Mouse (Mus musculus): Measurements from ENCODE around the gene Hcn3. TPM values are rescaled to one million over a fixed set of nuclear protein-coding genes. Genes with fewer than 3 reads are reported as not detected.
A peak's percentile ranks its signal among the peaks of the same experiment; 100 is the strongest.

The Hcn3 gene
- total and polyA plus RNA-seq, 2 experiments from 2014 or later, result 30.3 to 44.9 TPM

- Histone ChIP-seq H3K27ac (ENCODE audit: low read depth, low read length) (peak overlapping the region; percentile 89; the same call in 1 of the 2 replicates), H3K4me2 (ENCODE audit: low read depth) (no peak overlapping the region), H3K9ac (no peak overlapping the region), H3K4me1 (ENCODE audit: insufficient read depth) (peaks cover 23% of the 10 kb centered on the region), H3K27me3 (ENCODE audit: insufficient read depth, low read length) (no peaks in the 10 kb centered on the region), H3K36me3 (ENCODE audit: insufficient read depth) (peaks cover 34% of the 10 kb centered on the region), H3K9me3 (ENCODE audit: low read length) (no peaks in the 10 kb centered on the region), H3K4me3 (ENCODE audit: low read depth, low read length) (no peak overlapping the region)
- TF ChIP-seq CTCF (IDR thresholded peaks at IDR 0.05; ENCODE audit: low read depth), result no peak
- WGBS, result 95% methylated on average over 27 of the region's 27 CpGs
- DNase-seq, result no peak
- ATAC-seq, result no peak
Observed at GRCm38 (mm10) chr3:89181749-89182500, 21.9 kb upstream of the Hcn3 start.

- TF ChIP-seq CTCF (IDR thresholded peaks at IDR 0.05; ENCODE audit: low read depth), result no peak
- peaks cover 14% of the 10 kb centered on the region for H3K4me1 ChIP-seq (ENCODE audit: insufficient read depth)
- 91% methylated on average over 11 of the region's 11 CpGs for whole genome bisulfite sequencing
- no peak for DNase-seq
- H3K9me3 ChIP-seq (ENCODE audit: low read length), result no peaks in the 10 kb centered on the region
- no peak overlapping the region for H3K4me3 ChIP-seq (ENCODE audit: low read depth, low read length)
- peaks cover 58% of the 10 kb centered on the region for H3K36me3 ChIP-seq (ENCODE audit: insufficient read depth)
- no peaks in the 10 kb centered on the region for H3K27me3 ChIP-seq (ENCODE audit: insufficient read depth, low read length)
- ATAC-seq, result no peak
- no peak overlapping the region for H3K4me2 ChIP-seq (ENCODE audit: low read depth)
- H3K27ac ChIP-seq (ENCODE audit: low read depth, low read length), result no peak overlapping the region
- H3K9ac ChIP-seq, result no peak overlapping the region
Observed at GRCm38 (mm10) chr3:89179056-89179455, 19.1 kb upstream of the Hcn3 start.

- Histone ChIP-seq H3K4me3 (ENCODE audit: low read depth, low read length) (peak overlapping the region; percentile 72), H3K4me2 (ENCODE audit: low read depth) (peak overlapping the region; percentile 78), H3K27ac (ENCODE audit: low read depth, low read length) (no peak overlapping the region), H3K36me3 (ENCODE audit: insufficient read depth) (peaks cover 68% of the 10 kb centered on the region), H3K9ac (peak overlapping the region; percentile 70), H3K9me3 (ENCODE audit: low read length) (no peaks in the 10 kb centered on the region), H3K27me3 (ENCODE audit: insufficient read depth, low read length) (no peaks in the 10 kb centered on the region), H3K4me1 (ENCODE audit: insufficient read depth) (peaks cover 8% of the 10 kb centered on the region)
- DNase-seq, result no peak
- WGBS, result 8% methylated on average over 6 of the region's 6 CpGs
- no peak for ATAC-seq
- no peak for TF ChIP-seq CTCF (IDR thresholded peaks at IDR 0.05; ENCODE audit: low read depth)
Observed at GRCm38 (mm10) chr3:89178107-89178385, 18.1 kb upstream of the Hcn3 start.

- ATAC-seq (peak; percentile 99), DNase-seq (peak; percentile 97)
- WGBS, result under 1% methylated on average over 43 of the region's 43 CpGs
- Histone ChIP-seq H3K9me3 (ENCODE audit: low read length) (no peaks in the 10 kb centered on the region), H3K4me3 (ENCODE audit: low read depth, low read length) (peak within 1 kb of the TSS; percentile 72), H3K4me2 (ENCODE audit: low read depth) (peak within 1 kb of the TSS; percentile 78), H3K27ac (ENCODE audit: low read depth, low read length) (peak within 1 kb of the TSS; percentile 64), H3K27me3 (ENCODE audit: insufficient read depth, low read length) (no peaks in the 10 kb centered on the region), H3K9ac (peak within 1 kb of the TSS; percentile 70), H3K4me1 (ENCODE audit: insufficient read depth) (peaks cover 8% of the 10 kb centered on the region), H3K36me3 (ENCODE audit: insufficient read depth) (peaks cover 70% of the 10 kb centered on the region)
- no peak for TF ChIP-seq CTCF (IDR thresholded peaks at IDR 0.05; ENCODE audit: low read depth)
Observed at GRCm38 (mm10) chr3:89177242-89178106, 17.5 kb upstream of the Hcn3 start, which contains the start of gene Scamp3. TSS of gene Scamp3 (plus strand) at chr3:89177473.

- no peak overlapping the region for H3K4me2 ChIP-seq (ENCODE audit: low read depth)
- no peak overlapping the region for H3K27ac ChIP-seq (ENCODE audit: low read depth, low read length)
- H3K4me1 ChIP-seq (ENCODE audit: insufficient read depth), result peaks cover 8% of the 10 kb centered on the region
- H3K27me3 ChIP-seq (ENCODE audit: insufficient read depth, low read length), result no peaks in the 10 kb centered on the region
- H3K9me3 ChIP-seq (ENCODE audit: low read length), result no peaks in the 10 kb centered on the region
- H3K36me3 ChIP-seq (ENCODE audit: insufficient read depth), result peaks cover 70% of the 10 kb centered on the region
- no peak for DNase-seq
- no peak for TF ChIP-seq CTCF (IDR thresholded peaks at IDR 0.05; ENCODE audit: low read depth)
- H3K4me3 ChIP-seq (ENCODE audit: low read depth, low read length), result no peak overlapping the region
- no peak overlapping the region for H3K9ac ChIP-seq
- 83% methylated on average over 7 of the region's 7 CpGs for WGBS
- ATAC-seq, result no peak
Observed at GRCm38 (mm10) chr3:89176421-89176820, 16.4 kb upstream of the Hcn3 start.

- Histone ChIP-seq H3K9me3 (ENCODE audit: low read length) (no peaks in the 10 kb centered on the region), H3K4me3 (ENCODE audit: low read depth, low read length) (no peak overlapping the region), H3K4me1 (ENCODE audit: insufficient read depth) (peaks cover 8% of the 10 kb centered on the region), H3K4me2 (ENCODE audit: low read depth) (no peak overlapping the region), H3K9ac (no peak overlapping the region), H3K27ac (ENCODE audit: low read depth, low read length) (no peak overlapping the region), H3K36me3 (ENCODE audit: insufficient read depth) (peaks cover 69% of the 10 kb centered on the region), H3K27me3 (ENCODE audit: insufficient read depth, low read length) (no peaks in the 10 kb centered on the region)
- no peak for ATAC-seq
- no peak for DNase-seq
- TF ChIP-seq CTCF (IDR thresholded peaks at IDR 0.05; ENCODE audit: low read depth), result no peak
- 93% methylated on average over 10 of the region's 10 CpGs for WGBS
Observed at GRCm38 (mm10) chr3:89175544-89175943, 15.5 kb upstream of the Hcn3 start.

- no peak overlapping the region for H3K9ac ChIP-seq
- peaks cover 8% of the 10 kb centered on the region for H3K4me1 ChIP-seq (ENCODE audit: insufficient read depth)
- no peak overlapping the region for H3K4me3 ChIP-seq (ENCODE audit: low read depth, low read length)
- no peak for DNase-seq
- no peak for ATAC-seq
- no peaks in the 10 kb centered on the region for H3K9me3 ChIP-seq (ENCODE audit: low read length)
- H3K27ac ChIP-seq (ENCODE audit: low read depth, low read length), result no peak overlapping the region
- WGBS, result 94% methylated on average over 11 of the region's 11 CpGs
- no peak overlapping the region for H3K4me2 ChIP-seq (ENCODE audit: low read depth)
- peaks cover 69% of the 10 kb centered on the region for H3K36me3 ChIP-seq (ENCODE audit: insufficient read depth)
- no peaks in the 10 kb centered on the region for H3K27me3 ChIP-seq (ENCODE audit: insufficient read depth, low read length)
- no peak for TF ChIP-seq CTCF (IDR thresholded peaks at IDR 0.05; ENCODE audit: low read depth)
Observed at GRCm38 (mm10) chr3:89174844-89175243, 14.8 kb upstream of the Hcn3 start.
